Mouse (Mus musculus) stomach, postnatal 0 days (tissue): ENCODE results near the gene Oas1a.

Experiments used
- CTCF ChIP-seq: IDR thresholded peaks from 2 replicates; pipeline ENCODE4 v1.5.1; 2016; ENCODE audit warnings: antibody characterized with exemption, low read depth, mild to moderate bottlenecking, moderate library complexity
- EP300 ChIP-seq: optimal IDR thresholded peaks from 2 replicates; pipeline ENCODE3; 2016; ENCODE audit warnings: antibody characterized with exemption

GRCm38 (mm10) chr5:120898307-120898706 lies 9.0 kb downstream of the Oas1a start:
- TF ChIP-seq CTCF = no peak
- no peak for TF ChIP-seq EP300
